Mouse (Mus musculus): ENCODE results near the gene Sertad3. TPM values are rescaled to one million over a fixed set of nuclear protein-coding genes. Genes with fewer than 3 reads are reported as not detected.

The Sertad3 gene
- polyA plus RNA-seq, 1 experiment from 2014 or later: 11.3 TPM

- Histone ChIP-seq H3K36me3 (no peaks in the 10 kb centered on the region), H3K4me2 (peak overlapping the region; percentile 96), H3K9me3 (no peaks in the 10 kb centered on the region), H3K4me1 (replicated peaks) (peaks cover 28% of the 10 kb centered on the region), H3K4me3 (peak overlapping the region; percentile 72), H3K9ac (peak overlapping the region; percentile 52), H3K27ac (replicated peaks) (no peak overlapping the region), H3K27me3 (0 out of 2 replicates have a peak, but pooled peaks cover 5% of the 10 kb centered on the region)
- WGBS: 59% methylated on average over 15 of the region's 15 CpGs
- no peak for ATAC-seq (ENCODE audit: low FRiP score, low read depth)
Observed at GRCm38 (mm10) chr7:27448421-27449206, 25.0 kb upstream of the Sertad3 start.

DNA sequence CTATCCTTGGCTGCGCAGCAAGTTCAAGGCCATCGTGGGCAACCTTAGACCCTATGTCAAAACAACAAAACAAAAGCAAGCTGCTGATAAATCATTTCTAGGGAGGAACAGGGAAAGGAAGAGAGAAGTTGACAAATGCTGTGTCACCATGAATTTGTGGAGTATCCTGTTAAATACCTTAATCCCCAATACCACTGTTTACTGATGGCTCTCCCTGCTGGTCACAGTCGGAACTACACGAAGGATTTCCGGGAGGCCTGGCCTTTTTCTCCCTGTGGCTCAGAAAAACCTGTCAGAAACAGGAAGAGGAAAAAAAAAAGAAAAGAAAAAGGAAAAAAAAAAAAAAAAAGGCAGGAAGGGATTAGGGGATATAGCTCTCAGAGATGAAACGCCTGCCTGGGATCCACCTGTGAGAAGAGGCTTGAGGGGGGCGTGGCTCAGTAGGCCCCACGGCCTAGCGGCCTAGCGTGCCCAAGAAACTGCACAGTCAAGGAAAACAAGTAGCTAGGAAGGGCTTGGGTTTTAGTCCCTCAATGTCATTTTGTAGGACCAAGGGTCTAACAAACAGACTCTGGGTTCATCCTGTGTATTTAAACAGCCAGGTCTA lies 24.2 kb upstream of the Sertad3 start:
- Histone ChIP-seq H3K9me3 (no peaks in the 10 kb centered on the region), H3K4me3 (no peak overlapping the region), H3K4me1 (replicated peaks) (peaks cover 28% of the 10 kb centered on the region), H3K27ac (replicated peaks) (no peak overlapping the region), H3K27me3 (0 out of 2 replicates have a peak, but pooled peaks cover 5% of the 10 kb centered on the region), H3K4me2 (no peak overlapping the region), H3K36me3 (no peaks in the 10 kb centered on the region), H3K9ac (no peak overlapping the region)
- ATAC-seq (ENCODE audit: low FRiP score, low read depth): no peak
- 66% methylated on average over 10 of the region's 10 CpGs for WGBS

GRCm38 (mm10) chr7:27451359-27451758 lies 22.2 kb upstream of the Sertad3 start:
- 92% methylated on average over 2 of the region's 2 CpGs for WGBS
- Histone ChIP-seq H3K27me3 (no peaks in the 10 kb centered on the region), H3K36me3 (no peaks in the 10 kb centered on the region), H3K4me2 (no peak overlapping the region), H3K9ac (no peak overlapping the region), H3K4me3 (no peak overlapping the region), H3K9me3 (no peaks in the 10 kb centered on the region), H3K4me1 (replicated peaks) (peaks cover 16% of the 10 kb centered on the region), H3K27ac (replicated peaks) (no peak overlapping the region)
- no peak for ATAC-seq (ENCODE audit: low FRiP score, low read depth)

DNA sequence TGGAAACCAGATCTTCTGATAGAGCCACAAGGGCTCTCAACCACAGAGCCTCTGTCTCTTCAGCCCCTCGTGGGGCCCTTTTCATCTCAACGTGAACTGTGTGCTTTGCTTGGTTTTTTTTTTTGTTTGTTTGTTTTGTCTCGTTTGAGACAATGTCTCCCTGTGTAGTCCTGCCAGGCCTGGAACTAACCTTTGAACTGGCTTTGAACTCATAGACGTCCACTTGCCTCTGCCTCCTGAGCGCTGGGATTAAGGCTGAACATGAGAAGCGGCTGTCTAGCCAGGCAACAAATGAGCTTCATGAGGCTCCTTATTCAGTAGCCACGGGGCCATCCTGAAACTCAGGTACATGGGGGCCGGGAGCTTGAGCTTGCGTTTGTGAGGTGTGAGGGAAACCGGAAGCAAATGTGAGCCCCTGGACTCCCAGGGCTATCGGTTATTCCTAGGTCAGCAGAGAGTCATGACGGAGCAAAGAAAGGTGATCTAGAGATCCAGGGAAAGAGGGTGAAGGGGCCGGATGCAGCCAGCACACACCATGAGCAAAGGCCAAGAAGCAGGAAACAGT lies 21.3 kb upstream of the Sertad3 start:
- Histone ChIP-seq H3K4me2 (no peak overlapping the region), H3K9me3 (no peaks in the 10 kb centered on the region), H3K4me1 (replicated peaks) (peaks cover 7% of the 10 kb centered on the region; the same call in 1 of the 2 replicates), H3K4me3 (no peak overlapping the region), H3K36me3 (no peaks in the 10 kb centered on the region), H3K27ac (replicated peaks) (no peak overlapping the region), H3K9ac (no peak overlapping the region), H3K27me3 (no peaks in the 10 kb centered on the region)
- no peak for ATAC-seq (ENCODE audit: low FRiP score, low read depth)
- WGBS: 59% methylated on average over 13 of the region's 13 CpGs

GRCm38 (mm10) chr7:27454461-27455121 lies 19.0 kb upstream of the Sertad3 start:
- no peak overlapping the region for H3K9ac ChIP-seq
- H3K27ac ChIP-seq (replicated peaks): no peak overlapping the region
- no peak for ATAC-seq (ENCODE audit: low FRiP score, low read depth)
- no peaks in the 10 kb centered on the region for H3K27me3 ChIP-seq
- H3K4me3 ChIP-seq: no peak overlapping the region
- no peaks in the 10 kb centered on the region for H3K36me3 ChIP-seq
- no peaks in the 10 kb centered on the region for H3K9me3 ChIP-seq
- H3K4me2 ChIP-seq: no peak overlapping the region
- WGBS: 77% methylated on average over 10 of the region's 10 CpGs
- H3K4me1 ChIP-seq (replicated peaks): no peaks in the 10 kb centered on the region

- Histone ChIP-seq H3K9me3 (no peaks in the 10 kb centered on the region), H3K4me3 (no peak overlapping the region), H3K27me3 (no peaks in the 10 kb centered on the region), H3K36me3 (no peaks in the 10 kb centered on the region), H3K4me2 (no peak overlapping the region), H3K27ac (replicated peaks) (no peak overlapping the region), H3K4me1 (replicated peaks) (no peaks in the 10 kb centered on the region), H3K9ac (no peak overlapping the region)
- ATAC-seq (ENCODE audit: low FRiP score, low read depth): no peak
- WGBS: 92% methylated on average over 3 of the region's 3 CpGs
Observed at GRCm38 (mm10) chr7:27455273-27455672, 18.3 kb upstream of the Sertad3 start.

GRCm38 (mm10) chr7:27458614-27459013 lies 15.0 kb upstream of the Sertad3 start:
- Histone ChIP-seq H3K9me3 (no peaks in the 10 kb centered on the region), H3K9ac (no peak overlapping the region), H3K4me1 (replicated peaks) (no peaks in the 10 kb centered on the region), H3K36me3 (no peaks in the 10 kb centered on the region), H3K27ac (replicated peaks) (no peak overlapping the region), H3K4me2 (no peak overlapping the region), H3K4me3 (no peak overlapping the region), H3K27me3 (no peaks in the 10 kb centered on the region)
- 88% methylated on average over 4 of the region's 4 CpGs for WGBS
- no peak for ATAC-seq (ENCODE audit: low FRiP score, low read depth)

DNA sequence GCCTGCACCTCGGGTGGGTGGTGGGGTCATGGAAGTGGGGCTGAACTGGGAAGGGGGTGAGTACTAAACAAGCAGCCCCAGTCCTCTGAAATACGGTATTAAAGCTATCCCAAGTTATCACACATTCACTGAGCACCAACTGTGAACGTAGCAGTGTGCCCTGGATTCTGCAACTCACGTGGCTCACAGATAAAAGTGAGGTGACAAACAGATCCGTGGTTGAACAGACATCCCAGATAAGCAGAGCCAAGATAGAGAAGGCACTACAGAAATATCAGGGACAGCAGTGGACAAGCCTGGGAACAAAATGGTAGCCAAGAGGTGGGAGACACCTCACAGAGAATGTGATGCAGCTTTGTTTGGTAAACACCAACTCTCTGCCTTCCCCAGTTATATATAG lies 13.9 kb upstream of the Sertad3 start:
- H3K4me1 ChIP-seq (replicated peaks): no peaks in the 10 kb centered on the region
- H3K27ac ChIP-seq (replicated peaks): no peak overlapping the region
- H3K36me3 ChIP-seq: no peaks in the 10 kb centered on the region
- no peak overlapping the region for H3K4me2 ChIP-seq
- H3K9me3 ChIP-seq: no peaks in the 10 kb centered on the region
- ATAC-seq (ENCODE audit: low FRiP score, low read depth): no peak
- H3K27me3 ChIP-seq: no peaks in the 10 kb centered on the region
- WGBS: 92% methylated on average over 5 of the region's 5 CpGs
- no peak overlapping the region for H3K9ac ChIP-seq
- no peak overlapping the region for H3K4me3 ChIP-seq

- H3K9ac ChIP-seq: no peak overlapping the region
- H3K27ac ChIP-seq (replicated peaks): no peak overlapping the region
- no peak overlapping the region for H3K4me3 ChIP-seq
- no peak for ATAC-seq (ENCODE audit: low FRiP score, low read depth)
- H3K4me1 ChIP-seq (replicated peaks): no peaks in the 10 kb centered on the region
- H3K4me2 ChIP-seq: no peak overlapping the region
- WGBS: 88% methylated on average over 6 of the region's 6 CpGs
- H3K9me3 ChIP-seq: no peaks in the 10 kb centered on the region
- H3K36me3 ChIP-seq: no peaks in the 10 kb centered on the region
- H3K27me3 ChIP-seq: no peaks in the 10 kb centered on the region
Observed at GRCm38 (mm10) chr7:27460477-27460876, 13.1 kb upstream of the Sertad3 start.

DNA sequence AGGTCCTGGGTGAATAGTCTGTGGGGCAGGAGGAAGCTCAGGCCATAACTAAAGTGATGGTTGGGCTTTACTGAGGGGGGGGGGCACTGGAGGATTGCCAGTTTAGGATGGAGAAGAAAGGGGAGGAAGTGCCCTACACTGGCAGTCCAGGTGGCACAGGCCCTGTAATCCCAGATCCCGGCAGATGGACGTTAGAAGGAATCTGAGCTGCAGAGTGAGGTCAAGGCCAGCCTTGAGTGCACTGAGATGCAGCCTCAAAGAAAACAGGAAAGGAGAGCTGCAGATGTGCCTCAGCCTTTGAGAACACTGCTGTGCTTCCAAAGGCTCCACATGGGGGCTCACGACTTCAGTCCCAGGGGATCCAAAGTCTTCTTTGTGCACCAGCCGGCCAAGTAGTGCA lies 5.9 kb upstream of the Sertad3 start:
- H3K9ac ChIP-seq: no peak overlapping the region
- H3K4me2 ChIP-seq: no peak overlapping the region
- no peak overlapping the region for H3K4me3 ChIP-seq
- no peak overlapping the region for H3K27ac ChIP-seq (replicated peaks)
- H3K9me3 ChIP-seq: no peaks in the 10 kb centered on the region
- H3K27me3 ChIP-seq: no peaks in the 10 kb centered on the region
- 42% methylated on average over 4 of the region's 4 CpGs for WGBS
- H3K4me1 ChIP-seq (replicated peaks): peaks cover 2% of the 10 kb centered on the region; the same call in 1 of the 2 replicates
- no peaks in the 10 kb centered on the region for H3K36me3 ChIP-seq
- ATAC-seq (ENCODE audit: low FRiP score, low read depth): no peak

- Histone ChIP-seq H3K27ac (replicated peaks) (no peak overlapping the region), H3K4me2 (no peak overlapping the region), H3K27me3 (no peaks in the 10 kb centered on the region), H3K9ac (no peak overlapping the region), H3K9me3 (no peaks in the 10 kb centered on the region), H3K4me3 (no peak overlapping the region), H3K36me3 (no peaks in the 10 kb centered on the region), H3K4me1 (replicated peaks) (peaks cover 3% of the 10 kb centered on the region)
- ATAC-seq (ENCODE audit: low FRiP score, low read depth): no peak
- WGBS: 89% methylated on average over 11 of the region's 11 CpGs
Observed at GRCm38 (mm10) chr7:27471390-27472120, 2.0 kb upstream of the Sertad3 start.
